Mouse (Mus musculus) cerebellum, postnatal 36 days (tissue): ENCODE data around the gene Kif16b.

Experiments
- DNase-seq, 2 experiments: peaks; one replicate each; pipeline ENCODE4 v3.0.0; 2021 to 2022; ENCODE audit warnings: mixed read lengths in 2 of 2

Kif16b gene

DNA sequence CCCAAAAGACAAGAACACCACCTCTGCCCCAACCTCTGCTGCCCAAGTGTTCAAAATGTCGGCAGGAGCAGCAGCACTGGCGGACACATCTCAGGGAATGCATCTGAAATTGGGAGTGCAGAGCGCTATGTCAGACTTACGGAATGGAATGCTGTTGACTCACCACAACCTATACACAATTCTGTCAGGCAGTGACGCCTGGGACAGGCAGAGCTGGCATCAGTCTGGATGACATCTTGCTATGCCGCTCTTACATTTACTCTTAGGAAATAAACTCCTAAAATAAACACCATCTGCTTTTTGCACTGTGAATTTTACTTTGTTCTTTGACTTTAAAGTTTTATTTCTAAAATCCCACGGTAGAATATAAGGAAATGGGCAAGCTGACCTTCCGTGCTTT is 31.3 kb downstream of the Kif16b start:
- DNase-seq = no peak

DNA sequence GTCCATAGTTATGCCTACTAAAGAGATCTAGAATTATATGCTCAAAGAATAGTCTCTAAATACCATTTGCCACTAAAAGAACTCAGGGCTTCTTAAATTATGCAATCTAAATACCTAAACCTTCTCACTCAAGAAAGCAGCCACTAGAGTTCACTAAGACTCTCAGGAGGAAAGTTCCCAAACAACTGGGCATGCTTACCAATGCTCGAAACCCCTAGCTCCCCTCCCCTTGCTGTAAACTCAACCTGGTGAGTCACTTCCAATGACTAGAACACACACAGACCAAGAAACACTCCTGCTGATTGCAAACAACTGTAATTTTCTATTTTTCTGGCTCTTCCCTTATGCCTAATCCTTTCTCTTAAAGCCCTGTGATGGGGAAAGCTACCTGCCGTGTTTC is 33.9 kb downstream of the Kif16b start:
- no peak for DNase-seq

DNA sequence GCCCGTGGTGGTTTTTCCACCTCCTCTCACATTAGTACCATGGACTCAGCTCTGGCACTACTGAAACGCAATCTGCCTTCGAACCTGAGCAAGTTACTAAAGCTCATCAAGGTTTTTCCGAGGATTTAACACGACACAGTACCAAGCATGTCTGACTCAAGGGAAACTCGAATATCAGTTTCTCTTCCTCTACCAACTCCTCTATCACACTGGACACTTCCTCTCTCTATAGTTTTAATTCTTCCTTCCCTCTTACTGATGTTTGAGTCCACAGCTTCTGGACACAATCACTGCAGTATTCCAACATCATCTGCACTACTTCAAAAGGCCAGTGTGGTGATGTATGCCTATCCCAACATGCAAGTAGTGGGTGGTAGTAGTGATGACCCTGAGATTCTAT is 40.3 kb downstream of the Kif16b start:
- no peak for DNase-seq

DNA sequence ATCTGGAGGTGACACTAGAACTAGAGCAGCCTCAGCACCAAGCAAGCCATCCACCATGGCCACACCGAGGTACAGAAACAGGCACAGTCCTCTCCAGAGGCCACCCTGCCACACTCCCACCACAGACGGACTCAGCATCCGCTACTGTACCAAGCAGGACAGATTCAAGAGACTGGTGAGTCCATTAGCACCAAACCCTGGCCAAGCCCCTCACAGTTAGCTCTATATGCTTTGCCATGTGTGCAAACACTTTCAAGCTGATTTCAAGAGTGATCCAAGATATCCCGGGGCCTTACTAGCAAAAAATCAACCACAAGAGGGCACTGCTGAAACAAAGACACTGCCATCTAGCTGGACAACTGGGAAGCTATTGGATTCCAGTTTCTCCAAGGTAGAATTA is 41.9 kb downstream of the Kif16b start:
- DNase-seq = peak; percentile 24 to 54

DNA sequence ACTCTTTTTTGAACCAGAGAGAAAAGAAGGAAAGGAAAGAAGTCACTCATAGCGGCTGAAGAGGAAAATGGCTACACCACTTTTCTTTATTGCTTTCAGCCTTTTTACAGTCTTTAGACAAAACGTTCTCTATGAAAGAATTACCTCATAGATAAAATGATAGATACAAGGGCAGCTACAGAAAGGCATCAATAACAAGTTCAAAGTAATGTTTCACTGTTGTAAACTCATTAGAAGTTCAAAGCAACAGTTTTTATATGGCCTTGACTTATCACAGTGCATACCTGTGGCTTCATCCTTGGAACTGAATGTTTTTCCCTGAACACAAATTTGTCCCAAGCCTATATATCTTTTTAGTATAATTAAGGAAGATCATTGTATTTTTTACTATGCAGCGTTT is 62.6 kb downstream of the Kif16b start:
- no peak for DNase-seq

DNA sequence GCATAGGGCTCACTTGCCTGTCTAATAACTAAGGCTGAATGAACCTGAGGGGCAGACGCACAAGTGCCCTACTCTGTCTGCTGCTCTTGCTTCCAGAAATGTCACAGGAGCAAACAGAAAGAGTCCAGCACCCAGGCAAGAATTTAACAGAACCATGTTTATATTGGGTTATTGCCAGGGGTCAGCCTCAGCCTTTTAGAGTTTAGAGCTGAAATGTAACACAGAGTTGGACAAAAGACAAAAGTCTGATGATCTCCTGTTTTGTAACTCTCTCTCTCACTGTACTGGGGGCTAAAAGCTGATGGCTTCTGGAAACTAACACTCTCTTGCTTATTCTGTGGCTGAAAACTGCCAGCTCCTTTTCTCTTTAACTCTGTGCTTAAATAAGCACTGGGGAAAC is 63.2 kb downstream of the Kif16b start:
- DNase-seq = no peak

DNA sequence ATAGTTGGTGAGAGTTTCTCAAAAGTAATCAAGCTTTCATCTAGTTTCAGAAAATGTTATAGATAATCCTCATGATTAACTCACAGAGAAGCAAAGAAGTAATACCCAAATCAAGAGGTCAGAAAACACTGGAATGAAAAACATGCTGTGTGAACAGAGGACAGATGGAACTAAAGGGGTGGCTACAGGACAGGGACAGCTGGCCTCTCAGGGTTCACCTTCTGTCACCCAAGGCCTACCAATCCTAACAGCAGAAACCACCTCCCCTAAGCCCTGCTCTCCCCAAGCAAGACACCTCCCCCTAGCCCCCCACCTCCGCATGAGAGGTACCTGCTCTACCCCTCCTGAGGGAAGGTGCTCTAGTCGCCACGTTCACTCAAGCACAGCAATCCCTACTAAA is 66.6 kb downstream of the Kif16b start:
- no peak for DNase-seq

DNA sequence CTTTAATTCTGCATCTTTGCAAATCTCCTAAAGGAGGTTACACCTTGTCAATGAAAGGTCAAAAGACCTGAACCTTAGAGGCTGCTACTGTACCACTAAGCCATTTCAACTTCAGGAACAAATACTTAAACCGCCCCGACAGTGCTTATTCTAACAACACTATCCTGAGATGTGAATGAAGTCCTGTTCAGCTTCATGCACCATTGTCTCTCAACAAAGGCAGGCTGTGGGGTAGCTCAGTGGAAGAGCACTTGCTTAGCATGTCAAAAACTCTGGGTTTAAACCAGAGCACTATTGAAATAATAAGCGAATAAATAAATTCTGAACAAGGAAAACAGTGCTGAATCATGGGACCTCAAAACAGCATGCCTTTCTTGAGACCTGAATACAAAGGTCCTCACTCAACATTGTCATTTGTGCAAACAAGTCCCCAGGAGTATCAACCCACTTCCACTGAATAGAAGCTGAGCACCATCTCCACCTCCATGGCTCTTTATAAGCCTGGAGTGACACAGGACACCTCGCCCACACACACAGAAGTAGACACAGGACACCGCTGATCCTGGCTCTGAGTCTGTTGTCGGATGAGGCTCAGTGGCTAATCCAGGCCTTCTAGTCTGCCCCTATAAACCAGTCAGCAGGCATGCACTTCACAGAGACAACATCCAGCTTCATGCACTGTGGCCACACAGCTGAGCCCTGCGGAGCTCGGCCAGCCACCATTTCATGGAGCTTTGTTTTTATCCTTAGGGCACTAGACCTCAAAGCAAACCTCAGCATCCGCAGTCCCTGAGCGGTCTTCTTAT is 68.5 kb downstream of the Kif16b start:
- DNase-seq = no peak

DNA sequence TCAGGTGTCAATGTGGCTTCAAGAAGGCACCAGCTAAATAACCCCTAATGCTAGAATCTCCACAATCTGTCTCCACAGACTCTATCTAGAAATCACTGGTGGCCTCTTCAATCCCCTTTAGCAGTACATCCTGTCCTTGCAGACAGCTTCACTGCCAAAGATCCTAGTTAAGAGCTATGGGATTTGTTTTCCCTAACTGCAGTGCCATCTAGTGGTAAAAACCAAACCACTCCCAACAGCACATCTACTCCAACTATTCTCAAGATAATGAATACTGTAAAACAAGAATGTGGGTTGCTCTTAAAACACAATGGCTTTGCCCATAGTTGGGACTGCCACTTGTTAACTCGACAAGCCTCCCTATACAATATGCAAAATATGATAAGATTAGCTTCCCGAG is 88.3 kb downstream of the Kif16b start:
- peak; percentile 21 to 66 for DNase-seq

DNA sequence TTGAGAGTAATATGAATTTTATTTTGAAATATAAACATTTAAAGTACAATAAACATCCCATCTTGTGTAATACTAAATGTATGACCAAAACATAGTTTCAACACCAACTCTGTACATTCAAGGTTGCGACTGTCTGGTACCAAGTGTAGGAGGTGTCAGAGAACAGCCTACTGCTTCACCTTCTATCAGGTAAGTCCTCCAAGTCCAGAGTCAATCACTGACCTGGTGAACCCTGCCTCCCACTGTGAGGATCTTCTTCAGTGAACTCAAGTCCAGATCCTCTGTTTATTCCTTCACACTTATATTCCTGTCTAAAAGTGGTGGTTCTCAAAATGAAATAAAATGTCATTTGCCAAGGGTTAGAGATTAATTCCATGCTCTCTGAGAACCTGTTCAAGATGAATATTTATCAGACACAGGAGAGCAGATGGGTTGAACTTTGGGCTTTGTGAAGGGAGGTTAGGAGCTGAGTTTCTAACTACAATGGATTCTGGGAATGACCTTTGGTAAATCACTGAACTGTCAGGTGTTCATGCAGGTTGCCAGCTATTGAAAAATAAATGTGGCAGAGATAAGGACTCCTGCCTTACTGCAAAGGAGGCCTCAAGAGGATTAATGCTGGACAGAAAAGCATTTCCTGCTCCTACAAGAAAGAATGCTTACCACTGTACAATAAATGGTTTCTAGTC is 97.4 kb downstream of the Kif16b start:
- no peak for DNase-seq

DNA sequence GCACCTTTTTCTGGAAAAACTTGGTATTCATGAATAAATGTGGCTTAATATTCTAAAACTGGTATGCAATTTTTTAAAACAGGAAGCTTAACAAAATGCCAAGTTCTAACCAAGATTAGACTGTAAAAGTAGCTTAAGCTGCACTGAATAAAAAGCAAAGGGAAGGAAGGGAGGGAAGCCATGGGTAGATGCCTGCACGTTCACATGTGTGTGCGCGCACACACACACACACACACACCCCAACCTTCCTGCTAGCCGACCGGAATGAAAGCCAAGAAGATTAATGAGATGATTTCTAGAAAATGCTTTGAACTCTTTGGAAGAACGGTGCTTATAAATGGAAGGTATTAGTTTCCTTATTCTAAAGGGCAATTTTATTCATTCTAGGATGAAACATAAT is 104.0 kb downstream of the Kif16b start:
- no peak for DNase-seq

DNA sequence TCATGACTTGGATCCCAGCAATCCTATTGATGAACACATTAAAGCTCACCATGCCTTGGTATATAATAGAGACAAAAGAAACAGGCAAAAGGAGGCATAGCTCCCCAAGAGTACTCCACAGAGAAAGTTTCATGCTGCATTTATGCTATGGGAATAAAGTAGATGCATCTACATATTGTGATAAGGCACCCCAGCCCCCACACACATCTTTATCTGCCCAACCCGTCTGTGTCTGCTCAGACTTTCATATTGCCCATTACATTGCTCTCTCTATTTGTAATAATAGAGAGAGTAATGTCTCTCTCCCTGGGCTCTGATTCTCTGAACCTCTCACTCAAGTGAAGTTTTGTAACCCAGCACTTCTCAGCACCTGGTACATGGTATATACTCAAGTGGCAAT is 126.0 kb downstream of the Kif16b start:
- DNase-seq = no peak

DNA sequence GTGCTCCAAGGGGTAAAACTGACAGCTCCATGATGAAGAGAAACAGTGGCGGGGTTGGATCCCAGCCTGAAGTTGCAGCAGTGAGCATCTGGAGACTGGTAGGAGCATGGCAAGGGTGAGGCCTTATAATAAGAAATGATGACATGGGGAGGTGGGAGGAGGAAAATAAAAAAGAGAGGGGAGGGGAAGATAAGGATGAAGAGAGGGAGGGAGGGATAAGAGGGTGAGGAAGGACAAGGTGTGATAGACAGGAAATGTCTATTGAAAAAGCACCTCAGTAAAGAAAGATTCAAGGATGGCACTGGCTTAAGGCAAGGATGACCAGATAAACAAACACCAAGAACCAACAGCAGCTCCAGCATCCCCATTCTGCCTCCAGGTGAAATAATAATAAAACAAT is 126.6 kb downstream of the Kif16b start:
- no peak for DNase-seq

DNA sequence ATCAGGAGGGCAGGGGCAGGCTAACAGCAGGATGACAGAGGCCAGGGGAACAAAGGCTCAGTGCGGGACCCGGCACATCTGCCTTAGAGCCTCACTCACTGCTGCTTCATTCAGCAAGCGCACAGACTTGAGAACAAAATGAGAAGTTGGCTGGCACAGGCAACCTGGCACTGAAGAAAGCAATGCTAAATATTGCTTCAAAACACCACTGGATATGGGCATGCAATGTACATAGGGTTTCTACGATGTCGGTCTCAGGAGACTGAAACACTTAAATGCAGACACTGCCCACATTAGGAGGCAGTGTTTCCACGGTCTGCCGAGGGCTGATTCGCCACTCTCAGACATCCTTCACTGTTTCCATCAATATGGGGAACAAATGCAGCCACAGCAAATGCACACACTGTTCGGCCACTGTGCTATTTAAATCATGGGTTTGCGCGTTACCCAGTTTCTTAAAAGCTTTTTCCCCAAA is 131.6 kb downstream of the Kif16b start:
- no peak for DNase-seq

DNA sequence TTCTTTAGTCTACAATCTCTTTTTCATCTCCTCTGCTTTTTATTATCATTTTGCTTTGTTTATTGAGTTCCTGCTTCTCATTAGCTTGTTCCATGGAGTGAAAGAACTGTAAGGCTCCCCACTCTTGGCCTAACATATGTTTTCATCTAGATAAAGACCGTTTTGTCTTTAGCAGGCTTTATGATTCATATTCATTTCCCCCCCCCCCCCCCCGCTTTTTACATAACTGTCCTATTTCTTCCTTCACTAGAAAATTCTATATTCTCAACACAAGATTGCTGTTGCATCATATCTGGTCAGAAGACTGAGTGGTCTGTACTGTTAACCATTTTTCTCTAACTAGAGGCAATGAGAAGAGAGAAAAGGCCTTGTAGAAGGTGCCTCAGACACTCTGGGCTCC is 137.1 kb downstream of the Kif16b start:
- no peak for DNase-seq

DNA sequence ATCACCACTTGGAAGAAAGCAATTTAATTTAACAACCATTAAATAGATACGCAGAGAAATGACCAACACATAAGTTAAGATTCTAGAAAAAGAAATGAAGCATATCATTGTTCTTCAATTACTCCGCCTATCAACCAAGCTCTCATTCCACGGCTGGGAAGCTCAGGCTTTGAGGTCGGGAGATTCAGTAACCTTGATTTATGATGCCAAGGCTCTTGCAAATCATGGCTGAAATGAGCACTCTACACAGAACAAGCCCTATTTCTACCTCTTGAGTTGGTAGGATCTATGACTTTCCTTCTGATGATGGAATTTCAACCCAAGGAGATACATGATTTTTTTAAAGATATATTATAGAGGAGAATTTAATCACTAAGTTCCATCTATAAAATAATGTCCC is 140.5 kb downstream of the Kif16b start:
- DNase-seq = no peak

DNA sequence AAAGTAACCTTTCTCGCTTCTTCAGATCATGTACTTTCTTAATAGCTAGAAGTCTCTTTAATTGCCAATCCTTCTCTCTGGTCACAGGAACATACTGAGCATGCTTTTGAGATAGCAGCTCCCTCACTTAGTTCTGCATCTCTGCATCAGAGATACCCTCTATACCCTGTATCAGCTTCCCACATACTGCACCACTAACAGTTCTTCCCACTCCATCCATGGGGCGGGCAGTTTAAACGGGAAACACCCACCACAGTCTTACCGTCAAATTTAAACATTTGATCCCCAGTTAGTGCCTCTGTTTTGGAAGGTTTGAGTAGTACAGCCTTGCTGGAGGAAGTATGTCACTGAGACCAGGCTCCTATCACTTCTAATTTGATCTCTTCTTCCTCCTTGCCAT is 142.1 kb downstream of the Kif16b start:
- no peak for DNase-seq

DNA sequence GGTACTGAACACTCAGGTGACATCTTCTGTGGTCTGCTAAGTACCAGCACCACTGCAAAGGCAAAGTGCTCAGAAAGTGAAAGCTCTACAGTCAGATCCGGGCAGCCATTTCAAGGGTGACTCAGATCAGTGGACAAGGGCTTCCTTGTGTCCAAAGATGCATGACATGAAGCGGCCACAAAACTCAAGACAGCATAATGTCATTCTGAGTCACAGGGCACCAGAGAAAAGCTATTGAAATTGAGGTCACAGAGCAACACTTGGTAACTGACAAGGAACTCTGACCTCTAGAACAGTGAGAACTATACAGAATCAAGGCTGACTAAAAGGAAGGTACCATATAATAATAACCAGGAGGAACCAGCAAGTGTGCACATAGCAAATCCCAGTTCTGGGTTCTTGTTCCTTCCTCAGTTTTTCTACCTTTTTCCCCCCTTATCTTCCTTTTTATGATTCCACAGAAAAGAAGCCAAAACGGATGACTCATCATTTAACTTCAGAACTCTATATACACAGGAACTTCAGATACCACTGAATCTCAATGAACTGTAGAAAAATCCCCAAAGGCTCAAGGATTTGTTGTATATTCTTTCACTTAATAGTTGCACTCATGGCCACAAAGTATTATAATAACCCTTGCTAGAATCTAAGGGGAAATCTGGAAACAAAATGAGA is 143.1 kb downstream of the Kif16b start:
- no peak for DNase-seq

DNA sequence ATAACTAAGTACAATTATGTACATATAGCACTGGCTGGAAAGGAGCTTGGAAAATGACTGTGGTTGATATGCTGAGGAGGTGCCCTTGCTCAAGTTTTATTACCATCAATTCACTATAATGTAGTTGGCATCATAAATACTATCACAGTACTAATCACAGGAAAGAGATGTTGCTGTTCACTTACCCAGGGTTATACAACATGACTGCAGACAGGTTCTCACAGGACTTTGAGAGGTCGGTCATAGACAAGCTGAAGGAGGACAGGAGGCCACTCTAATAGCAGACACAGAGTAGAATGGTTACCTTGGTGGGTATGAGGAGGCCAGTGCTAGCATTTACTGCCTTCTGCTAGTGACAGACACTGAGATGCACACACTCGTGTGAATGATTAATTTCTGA is 162.0 kb downstream of the Kif16b start:
- DNase-seq = no peak

DNA sequence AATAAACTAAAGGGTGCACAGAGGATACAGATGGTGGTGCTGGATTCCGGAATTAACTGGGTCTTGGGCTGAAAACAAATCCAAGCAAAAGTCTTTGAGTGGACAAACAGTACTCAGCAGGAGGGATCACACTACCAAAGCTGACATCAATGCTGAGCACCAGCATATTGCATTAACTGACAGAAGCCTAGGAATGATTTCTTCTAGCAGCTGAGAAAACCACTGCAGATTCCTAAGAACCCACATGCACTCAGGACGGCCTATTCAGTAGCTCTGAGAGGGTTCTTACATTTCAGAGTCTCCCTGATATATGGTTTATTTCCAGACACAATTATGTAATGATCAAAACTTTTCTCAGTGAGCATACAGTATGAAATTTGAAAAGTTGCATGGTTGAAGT is 162.8 kb downstream of the Kif16b start:
- no peak for DNase-seq

DNA sequence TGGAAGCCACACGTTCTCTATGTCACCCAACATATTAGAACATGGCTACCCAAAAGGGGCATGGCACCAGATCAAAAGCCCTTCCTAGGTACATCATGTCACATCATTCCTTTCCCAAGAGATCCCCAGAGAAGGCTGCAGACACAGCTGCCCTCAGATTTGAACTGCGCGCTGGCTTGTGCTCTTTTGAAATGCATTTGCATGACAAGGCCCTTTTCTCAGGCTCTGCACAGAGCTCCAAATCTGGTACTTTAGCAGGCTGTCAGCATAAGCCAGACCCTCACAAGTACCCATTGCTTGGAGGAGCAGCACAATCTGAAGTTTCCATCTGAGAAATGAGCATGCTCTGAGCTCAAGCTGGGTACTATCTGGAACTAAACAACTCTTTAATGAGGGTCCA is 165.6 kb downstream of the Kif16b start:
- no peak for DNase-seq

DNA sequence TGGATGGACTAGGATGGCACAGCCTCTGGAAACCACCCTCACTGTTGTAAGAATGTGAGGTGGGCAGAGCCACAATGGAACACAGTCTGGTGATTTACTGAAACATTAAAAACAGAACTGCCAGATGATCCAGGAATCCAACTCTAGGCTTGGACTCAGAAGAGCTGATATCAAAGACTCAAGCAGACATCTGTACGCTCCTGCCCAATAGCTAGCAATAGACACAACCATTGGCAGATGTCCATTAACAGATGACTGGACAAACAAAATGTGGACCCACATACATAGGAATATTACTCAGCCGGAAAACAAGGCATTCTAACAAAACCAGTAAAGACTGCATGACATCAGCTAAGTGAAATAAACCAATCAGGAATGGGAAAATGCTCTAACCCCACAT is 167.3 kb downstream of the Kif16b start:
- no peak for DNase-seq

DNA sequence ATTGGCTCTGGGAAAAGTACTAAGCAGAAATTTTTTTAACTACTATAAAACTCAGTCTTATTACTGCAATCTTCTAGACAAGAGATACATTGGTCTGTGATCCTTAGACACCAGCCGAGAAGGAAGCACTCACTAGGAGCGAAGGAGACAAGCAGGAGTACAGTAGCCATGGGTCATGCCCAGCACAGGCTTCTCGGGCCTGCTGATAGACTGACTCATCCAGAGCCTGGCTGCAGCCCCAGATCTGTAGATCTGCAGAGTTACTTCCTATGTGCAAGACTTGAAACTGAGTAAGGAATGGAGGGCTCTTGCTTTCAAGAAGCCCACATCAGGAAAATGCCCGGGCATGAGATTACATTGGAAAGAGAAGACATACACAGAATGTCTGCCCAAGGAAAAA is 169.0 kb downstream of the Kif16b start:
- DNase-seq = peak; percentile 21 to 35

DNA sequence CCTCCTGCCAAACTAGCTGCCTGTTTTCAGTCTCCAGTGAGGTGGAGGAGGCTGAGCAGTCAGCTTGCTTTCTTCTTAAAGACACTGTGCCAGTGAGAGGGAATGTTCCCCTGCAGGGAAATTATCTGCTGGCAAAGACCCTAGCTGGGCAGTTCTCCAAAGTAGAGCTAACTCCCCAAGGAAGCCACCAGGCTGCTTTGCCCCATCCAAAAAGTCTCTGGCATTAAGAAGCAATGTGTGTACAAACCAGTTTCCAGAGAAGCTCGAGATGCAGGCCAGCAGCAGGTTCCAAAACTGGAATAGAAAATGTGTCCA is 169.6 kb downstream of the Kif16b start:
- peak; percentile 63 to 72 for DNase-seq
